Mouse (Mus musculus) cerebellum, adult 2 months (tissue): Measurements from ENCODE around the gene Zbtb2.

Experiments
- CTCF ChIP-seq: fragments of 200-500 bp; IDR thresholded peaks from 2 replicates; pipeline ENCODE4 v1.5.1; 2011; ENCODE audit warnings: low read depth, mild to moderate bottlenecking, control low read depth, low read length, moderate library complexity, borderline replicate concordance; ENCODE audit not compliant: insufficient read depth
- POLR2A ChIP-seq: fragments of 200-500 bp; IDR thresholded peaks from 2 replicates; pipeline ENCODE4 v1.6.1; 2011; ENCODE audit warnings: low read length, control low read depth, borderline replicate concordance; ENCODE audit not compliant: insufficient read depth

GRCm38 (mm10) chr10:4346489-4347135, 41.3 kb downstream of the Zbtb2 start:
- TF ChIP-seq CTCF: peak; percentile 78
- no peak for TF ChIP-seq POLR2A
